Mouse (Mus musculus) mammary gland, adult 2 months (tissue): Measurements from ENCODE around the gene Ccl21b. TPM values are rescaled to one million over a fixed set of nuclear protein-coding genes. Genes with fewer than 3 reads are reported as not detected.

Experiments
- polyA plus RNA-seq: library from polyadenylated mRNA; depleted of rRNA; stranded (reverse); fragments of >200 nt; gene quantifications from 2 replicates; pipeline ENCODE4 v1.2.3, GENCODE M21; 2012; ENCODE audit warnings: low replicate concordance; rRNA removed

The Ccl21b gene
- polyA plus RNA-seq, result 2.5 TPM in 1 of 2 replicates, not detected in the other

DNA sequence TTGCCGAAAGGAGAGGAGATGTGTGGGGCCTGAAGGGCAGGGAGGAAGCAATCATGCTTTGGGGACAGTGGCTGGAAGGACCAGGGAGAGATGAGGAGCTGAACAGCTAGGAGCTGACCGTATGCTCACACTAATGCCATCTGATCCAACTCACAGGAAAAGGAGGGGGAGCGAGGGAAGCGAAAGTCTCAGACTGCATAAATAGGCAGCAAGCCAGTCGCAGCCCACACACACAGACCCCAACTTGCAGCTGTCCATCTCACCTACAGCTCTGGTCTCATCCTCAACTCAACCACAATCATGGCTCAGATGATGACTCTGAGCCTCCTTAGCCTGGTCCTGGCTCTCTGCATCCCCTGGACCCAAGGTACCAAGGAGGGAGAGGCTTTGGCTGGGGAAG is at the start of gene Ccl21b:
Gene Ccl21b, plus strand, starts transcription at position 301 of the 400 bp plus-strand sequence.

DNA sequence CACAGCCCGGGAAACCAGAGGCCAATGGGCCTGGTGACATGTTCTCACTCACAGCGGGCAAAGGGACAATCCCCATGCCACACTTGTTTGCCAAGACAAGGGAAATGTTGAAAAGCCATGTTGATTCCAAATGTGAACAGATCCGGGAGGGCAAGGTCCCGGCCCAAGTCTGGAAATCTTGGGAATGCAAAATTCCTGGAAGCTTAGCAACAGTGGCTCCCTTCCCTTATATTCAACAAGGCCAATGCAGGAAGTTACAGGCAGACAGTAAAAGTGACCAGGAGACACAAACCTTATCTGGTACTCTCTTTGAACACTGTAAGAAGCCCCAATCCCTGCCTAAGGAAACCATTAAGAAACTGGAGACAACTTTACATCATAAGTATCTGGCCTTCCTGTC is 15.2 kb upstream of the Ccl21b start, which contains the start of gene Gm10600:
Gene Gm10600, plus strand, starts transcription at position 301 of the 400 bp plus-strand sequence.

DNA sequence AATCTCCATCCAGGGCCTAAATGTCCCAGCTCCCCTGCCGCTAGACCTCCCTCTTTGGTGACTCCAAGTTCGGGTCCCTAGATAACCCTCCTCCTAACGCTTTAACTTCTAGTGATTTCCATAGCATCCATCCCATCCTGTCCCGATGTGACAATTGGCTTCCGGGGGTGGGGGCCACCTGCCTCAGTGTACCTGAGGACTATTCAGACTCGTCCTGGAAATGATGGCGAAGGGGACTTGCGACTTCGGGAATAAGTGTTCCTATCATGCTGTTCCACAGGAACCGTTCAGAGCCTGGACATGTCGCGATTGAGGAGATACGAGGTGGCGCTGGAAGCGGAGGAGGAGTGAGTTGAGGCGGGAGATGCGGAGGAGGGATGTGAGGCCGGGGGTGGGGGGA is 38.4 kb downstream of the Ccl21b start, which contains the start of gene Gm21953:
Gene Gm21953, plus strand, starts transcription at position 301 of the 400 bp plus-strand sequence.

Other genes starting within 250 kb of the Ccl21b start
- gene Gm21093, start 221.0 kb upstream of the Ccl21b start, polyA plus RNA-seq, result 0.08 TPM in 1 of 2 replicates, not detected in the other
- not detected in 2 replicates for gene Gm3893, start 164.6 kb upstream of the Ccl21b start, polyA plus RNA-seq
- gene Gm13304, start 140.9 kb upstream of the Ccl21b start, polyA plus RNA-seq, result not detected in 2 replicates
- gene Gm13306, start 102.3 kb upstream of the Ccl21b start, polyA plus RNA-seq, result 12.2 TPM in 1 of 2 replicates, not detected in the other
- gene Gm13305, start 87.2 kb upstream of the Ccl21b start, polyA plus RNA-seq, result 0.80 TPM in 1 of 2 replicates, not detected in the other
- not detected in 2 replicates for gene Gm10600, start 15.1 kb upstream of the Ccl21b start, polyA plus RNA-seq
- not detected in 2 replicates for gene Gm21953, start 38.5 kb downstream of the Ccl21b start, polyA plus RNA-seq
- gene Fam205a3, start 62.6 kb downstream of the Ccl21b start, polyA plus RNA-seq, result not detected in 2 replicates
- gene Gm21586, start 183.6 kb downstream of the Ccl21b start, polyA plus RNA-seq, result not detected in 2 replicates
- gene Gm2163, start 211.0 kb downstream of the Ccl21b start, polyA plus RNA-seq, result 0.06 and 0.14 TPM in 2 replicates